Mouse (Mus musculus) heart, postnatal 10 days (tissue): Measurements from ENCODE around the gene Spata31d1a. TPM values are rescaled to one million over a fixed set of nuclear protein-coding genes. Genes with fewer than 3 reads are reported as not detected.
"Not testable (repeated sequence)": the region's sequence is repeated elsewhere in the genome, so short reads cannot be mapped to it uniquely, and the experiment has no call there.

Source experiments
- DNase-seq, 2 experiments: peaks; one replicate each; pipeline ENCODE4 v3.0.0; 2021
- intact Hi-C: fragments of 180-260 bp; cut with DNase I; formaldehyde crosslinking; loops from one replicate; pipeline ENCODE4 v1.15.1; 2025
- total RNA-seq, 2 experiments: library from RNA; stranded (reverse); gene quantifications; 2 replicates each; pipeline ENCODE4 v1.2.3; 2021

Spata31d1a gene
- total RNA-seq, 2 experiments from 2014 or later = not detected

DNA sequence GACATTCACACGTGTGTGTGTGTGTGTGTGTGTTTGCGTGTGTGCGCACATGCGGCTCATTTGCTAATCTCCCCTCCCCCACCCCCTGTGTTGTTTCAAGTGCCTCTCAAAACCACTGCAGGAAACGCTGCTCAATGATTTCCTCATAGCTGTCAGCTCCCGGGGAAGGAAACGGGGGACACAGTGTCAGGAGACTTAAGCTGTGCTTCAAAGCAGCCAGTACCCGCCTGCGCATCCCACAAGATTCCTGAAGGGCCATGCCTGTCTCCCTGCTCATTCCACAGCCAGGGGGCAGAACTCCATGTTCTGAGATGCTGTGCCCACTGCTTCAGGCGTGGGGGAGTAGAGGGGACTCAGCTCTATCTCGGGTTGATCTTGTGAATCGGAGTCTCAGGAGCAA, 5.6 kb downstream of the Spata31d1a start:
- peak; percentile 12 to 20 for DNase-seq
- intact Hi-C loops = no loop called here

DNA sequence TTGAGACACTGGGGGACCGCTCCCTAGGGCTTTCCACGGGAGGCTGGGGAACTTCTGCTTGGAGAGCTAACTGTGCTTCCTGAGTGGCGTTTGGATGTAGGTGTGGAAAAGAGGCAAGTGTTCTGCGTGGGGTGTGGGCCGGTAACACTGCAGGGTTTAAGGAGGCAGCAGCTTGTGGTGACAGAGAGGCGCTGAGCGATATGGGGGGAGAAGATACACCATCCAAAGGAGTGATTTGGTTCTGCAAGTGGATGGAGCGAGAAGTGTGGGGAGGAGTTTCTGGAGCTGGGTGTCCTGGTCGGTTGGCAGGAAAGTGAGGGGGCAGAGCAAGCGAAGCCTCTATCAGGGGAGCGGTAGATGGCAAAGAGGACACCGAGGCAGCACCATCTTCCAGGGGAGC, 6.6 kb downstream of the Spata31d1a start:
- no peak for DNase-seq
- intact Hi-C loops = no loop called here

DNA sequence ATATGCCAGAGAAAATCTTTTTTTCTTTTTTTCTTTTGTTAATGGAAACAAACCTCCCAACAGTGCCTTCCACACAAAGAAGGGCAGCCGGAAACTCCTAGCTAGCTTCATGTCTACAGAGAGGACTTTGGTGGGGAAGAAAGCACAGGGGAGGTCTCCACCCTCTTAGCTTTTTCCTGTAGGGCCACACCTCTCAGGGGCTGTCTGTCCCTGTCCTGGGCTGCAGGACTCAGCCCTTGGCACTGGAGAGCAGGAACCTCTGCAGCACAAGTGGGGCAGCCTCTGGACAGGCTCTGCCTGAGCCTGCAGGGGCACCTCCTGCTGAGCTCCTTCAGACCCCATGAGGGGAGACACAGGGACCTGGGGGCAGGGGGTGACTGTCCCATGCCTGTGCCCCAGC, 10.0 kb downstream of the Spata31d1a start:
- intact Hi-C loops, DNase-seq: not testable (repeated sequence)

DNA sequence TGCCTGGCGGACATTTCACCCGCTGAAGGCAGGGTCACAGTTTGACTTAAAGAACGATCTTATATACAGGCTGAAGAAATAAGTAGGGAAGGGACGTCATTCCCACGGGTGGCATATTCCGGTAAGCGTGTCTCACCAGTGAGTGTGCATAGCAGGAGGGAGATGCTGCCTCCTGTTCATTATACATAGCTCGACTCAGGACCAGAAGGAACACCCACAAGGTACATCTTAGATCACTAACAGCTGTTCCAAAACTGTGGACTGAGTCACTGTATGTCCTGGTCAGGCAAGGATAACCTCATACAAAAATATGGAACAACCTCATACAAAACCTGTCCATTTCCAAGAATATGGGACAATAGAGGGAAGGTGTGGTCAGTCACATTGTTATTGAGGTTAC, 11.0 kb downstream of the Spata31d1a start:
- DNase-seq = no peak
- intact Hi-C loops = no loop called here

DNA sequence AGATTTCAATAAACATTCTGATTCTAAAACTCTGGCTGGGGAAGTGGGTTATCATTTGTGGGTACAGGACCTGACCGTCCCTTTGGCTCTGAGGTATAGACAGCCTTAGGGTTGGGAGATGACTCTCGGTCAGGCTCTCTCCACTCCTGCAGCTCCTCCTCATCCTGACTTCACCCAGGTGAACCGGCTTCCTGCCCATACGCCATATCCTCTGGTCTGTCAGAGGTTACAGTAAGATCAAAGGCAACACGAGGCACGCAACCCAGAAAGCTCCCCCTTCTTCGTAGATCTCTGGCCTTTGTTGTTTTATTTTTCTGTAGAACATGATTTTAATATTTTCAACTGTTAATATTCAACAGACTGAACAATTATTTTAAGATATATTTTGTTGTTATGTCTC, 14.3 kb downstream of the Spata31d1a start:
- intact Hi-C loops = no loop called here

DNA sequence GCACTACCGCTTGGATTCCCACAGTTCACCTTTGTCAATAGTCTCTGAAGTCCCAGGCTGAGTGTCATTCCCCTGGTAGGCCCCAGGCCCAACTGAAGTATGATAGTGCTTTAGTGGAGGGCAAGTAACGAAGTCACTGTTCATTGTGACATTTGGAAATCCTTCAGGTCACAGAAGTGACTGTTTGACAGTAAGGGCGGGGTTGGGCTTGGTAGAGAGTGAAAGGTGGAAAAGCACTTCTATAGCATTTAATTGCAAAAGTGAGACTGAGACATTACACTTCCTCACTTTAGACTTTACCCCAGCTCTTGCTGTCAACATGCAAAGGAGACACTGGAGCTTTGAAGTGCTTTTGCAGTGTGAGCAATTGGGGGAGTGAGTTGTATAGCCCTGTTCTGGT, 16.1 kb downstream of the Spata31d1a start, which contains the start of gene 4921517D22Rik:
4921517D22Rik (minus strand) TSS at position 101 of the 400 bp plus-strand sequence.
- no peak for DNase-seq
- intact Hi-C loops = no loop called here

More for the DNA sequence above, 14.3 kb downstream of the Spata31d1a start:
- no peak for DNase-seq

DNA sequence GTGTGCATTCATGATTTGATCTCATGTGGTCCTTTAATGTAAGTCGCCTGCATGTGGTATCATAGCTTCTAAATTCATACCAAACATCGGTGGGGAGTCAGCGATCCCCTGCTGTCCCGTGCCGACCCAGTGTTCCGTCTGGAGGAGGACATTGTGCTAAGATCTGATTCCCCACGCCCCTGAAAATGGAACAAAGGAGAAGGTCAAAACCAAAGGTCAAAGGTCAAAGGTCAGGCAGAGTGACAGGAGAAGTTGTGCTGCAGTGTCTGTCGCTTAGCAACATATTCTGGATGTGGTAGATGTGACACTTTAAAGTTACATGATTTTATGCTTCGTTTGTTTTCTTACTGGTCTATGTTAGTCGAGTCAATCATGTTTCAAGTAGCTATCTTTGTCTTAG, 18.7 kb downstream of the Spata31d1a start:
- intact Hi-C loops = no loop called here
- DNase-seq = no peak

DNA sequence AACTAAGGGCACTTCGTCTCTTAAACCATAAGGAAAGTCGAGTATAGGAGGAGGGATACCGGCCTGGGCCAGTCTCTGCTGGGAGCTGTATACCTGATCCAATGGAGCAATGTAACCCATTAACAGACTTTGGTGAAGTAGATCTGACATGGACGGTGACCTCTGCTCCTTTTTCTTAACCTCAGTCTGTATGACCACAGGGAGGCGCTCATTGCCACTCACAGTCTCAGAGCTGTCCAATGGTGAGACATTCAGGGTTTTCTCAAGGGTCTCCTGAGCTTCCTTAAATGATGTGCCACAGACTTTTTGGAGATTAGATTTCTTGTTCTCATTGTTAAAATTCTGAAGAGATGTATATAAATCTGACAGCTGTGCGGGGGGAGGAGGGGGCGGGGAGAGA, 19.6 kb downstream of the Spata31d1a start:
- intact Hi-C loops = no loop called here
- no peak for DNase-seq

DNA sequence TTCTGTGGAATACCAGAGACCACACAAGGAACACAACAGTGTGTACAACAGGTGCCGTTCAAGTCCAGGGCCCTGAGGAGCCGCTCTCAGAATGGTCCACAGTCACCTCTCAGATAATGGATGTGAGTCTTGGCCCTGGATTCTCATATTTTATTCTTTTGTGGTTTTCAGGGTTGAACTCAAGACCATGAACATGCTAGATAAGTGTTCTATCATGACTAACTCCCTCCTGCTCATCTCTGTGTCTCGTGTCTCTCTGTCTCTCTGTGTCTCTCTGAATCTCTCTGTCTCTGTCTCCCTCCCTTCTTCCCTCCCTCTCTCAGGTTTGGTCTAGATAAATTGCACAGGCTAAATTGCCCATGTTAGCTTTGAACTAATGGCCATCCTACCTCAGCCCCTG, 20.3 kb downstream of the Spata31d1a start:
- intact Hi-C loops = no loop called here
- DNase-seq = no peak

DNA sequence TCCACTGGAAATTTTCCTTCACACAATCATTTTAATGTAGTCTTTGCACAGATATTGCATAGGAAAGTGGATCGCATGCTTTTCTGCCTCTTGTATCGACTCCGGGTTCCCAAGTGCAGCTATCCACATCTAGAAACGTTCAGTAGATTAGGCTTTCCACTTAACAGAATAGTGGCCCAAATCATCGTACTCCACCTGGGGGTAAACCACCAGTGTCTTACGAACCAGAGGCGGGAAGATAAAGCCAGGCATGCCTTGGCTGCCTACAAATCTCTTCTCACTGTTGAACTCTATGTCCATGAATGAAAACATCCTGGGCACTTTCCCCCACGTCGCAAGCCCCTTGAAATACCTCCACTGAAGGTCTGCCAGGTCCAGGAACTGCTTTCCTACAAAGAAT, 20.8 kb downstream of the Spata31d1a start:
- DNase-seq = no peak
- intact Hi-C loops = no loop called here

DNA sequence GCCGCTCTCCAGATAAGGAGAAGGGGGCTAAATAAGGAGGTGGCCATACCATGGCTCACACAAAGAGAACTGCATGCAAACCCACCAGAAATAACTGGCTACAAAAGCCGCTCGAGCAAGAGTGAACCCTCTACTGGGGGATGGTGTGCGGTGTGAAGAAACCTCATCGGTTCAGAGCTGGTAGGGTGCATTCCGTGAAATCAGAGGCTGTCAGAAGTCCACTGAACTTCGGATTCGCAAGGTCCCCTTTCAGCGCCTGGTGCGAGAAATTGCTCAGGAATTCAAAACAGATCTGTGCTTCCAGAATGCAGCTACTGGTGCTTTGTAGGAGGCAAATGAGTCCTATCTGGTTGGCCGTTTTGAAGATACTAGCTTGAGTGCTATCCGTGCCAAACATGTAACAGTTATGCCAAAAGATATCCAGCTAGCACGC, 21.8 kb downstream of the Spata31d1a start:
- intact Hi-C loops = no loop called here
- DNase-seq = peak; percentile 47 to 50

DNA sequence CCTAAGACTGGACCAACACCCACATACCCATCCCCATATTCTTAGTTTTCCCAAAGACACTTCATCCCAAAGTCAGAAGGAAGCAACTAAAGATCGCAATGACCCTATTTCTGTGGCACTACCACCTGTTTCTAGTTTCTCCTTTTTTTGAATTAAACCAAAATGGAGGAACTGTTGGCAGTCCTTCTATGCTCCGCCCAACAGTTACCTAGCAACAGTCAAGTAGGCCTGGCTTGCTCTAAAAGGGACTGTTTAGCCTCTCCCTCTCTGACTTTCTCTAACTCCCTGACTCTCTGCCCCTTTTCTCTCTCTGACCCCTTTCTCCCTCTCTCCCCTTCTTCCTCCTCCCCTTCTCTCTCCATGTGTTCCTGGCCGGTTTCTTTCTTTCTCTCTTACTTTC, 24.9 kb downstream of the Spata31d1a start:
- intact Hi-C loops = no loop called here
- DNase-seq = no peak

DNA sequence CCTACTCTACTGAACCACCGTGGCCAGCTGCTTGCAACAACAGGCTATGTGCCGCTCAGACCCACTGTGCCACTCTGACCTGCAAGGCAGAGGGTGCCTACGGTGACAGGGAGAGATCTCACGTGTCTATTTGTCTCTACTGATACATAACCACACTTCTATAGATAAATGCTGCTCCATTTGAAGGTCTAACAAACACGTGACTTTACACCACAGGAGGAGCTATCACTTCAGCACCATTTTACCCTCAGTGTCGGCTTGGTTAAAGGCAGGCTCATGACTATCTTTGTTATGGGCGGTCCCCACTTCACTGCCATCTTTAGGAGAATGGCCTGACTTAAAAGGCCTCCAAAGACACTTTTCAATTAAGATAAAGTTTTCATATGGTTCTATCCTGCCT, 27.5 kb downstream of the Spata31d1a start:
- intact Hi-C loops = no loop called here
- no peak for DNase-seq

DNA sequence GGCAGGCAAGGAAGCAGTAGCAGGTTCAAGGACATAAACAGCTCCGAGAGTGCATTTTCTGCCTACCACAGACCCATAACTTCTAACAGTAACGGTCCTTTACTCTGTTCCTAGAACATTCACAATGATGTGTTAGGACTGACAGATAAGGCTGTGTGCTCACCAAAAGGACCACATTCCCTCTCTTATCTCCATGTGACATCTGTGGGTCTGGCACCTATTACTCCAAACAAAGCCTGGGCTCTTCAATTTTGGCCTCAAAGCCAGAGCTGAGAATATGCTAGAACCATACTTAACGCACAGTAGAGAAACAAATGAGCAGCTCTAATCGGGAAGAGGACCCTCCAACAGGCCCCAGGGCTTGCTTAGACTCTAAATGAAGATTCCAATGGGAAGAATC, 30.2 kb downstream of the Spata31d1a start:
- DNase-seq = no peak
- intact Hi-C loops = no loop called here

DNA sequence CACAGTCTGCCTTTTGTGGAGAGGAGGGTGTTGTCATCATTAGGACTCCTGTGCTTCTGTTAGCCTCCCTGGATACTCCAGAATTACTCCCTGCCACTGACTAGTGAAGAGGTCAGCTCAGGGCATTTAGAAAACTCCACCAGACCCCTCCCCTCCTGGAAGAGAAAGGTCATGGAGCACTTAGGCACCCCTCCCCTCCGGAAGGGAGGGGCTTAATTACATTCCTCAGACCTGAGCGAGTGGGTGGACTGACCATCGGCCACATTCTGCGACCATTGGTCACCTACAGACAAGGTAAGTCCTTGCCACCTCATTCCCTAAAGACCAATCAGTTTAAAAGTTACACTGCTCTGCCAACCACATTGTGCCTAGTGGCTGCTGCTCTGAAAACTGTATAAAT, 30.8 kb downstream of the Spata31d1a start:
- intact Hi-C loops = no loop called here
- no peak for DNase-seq

DNA sequence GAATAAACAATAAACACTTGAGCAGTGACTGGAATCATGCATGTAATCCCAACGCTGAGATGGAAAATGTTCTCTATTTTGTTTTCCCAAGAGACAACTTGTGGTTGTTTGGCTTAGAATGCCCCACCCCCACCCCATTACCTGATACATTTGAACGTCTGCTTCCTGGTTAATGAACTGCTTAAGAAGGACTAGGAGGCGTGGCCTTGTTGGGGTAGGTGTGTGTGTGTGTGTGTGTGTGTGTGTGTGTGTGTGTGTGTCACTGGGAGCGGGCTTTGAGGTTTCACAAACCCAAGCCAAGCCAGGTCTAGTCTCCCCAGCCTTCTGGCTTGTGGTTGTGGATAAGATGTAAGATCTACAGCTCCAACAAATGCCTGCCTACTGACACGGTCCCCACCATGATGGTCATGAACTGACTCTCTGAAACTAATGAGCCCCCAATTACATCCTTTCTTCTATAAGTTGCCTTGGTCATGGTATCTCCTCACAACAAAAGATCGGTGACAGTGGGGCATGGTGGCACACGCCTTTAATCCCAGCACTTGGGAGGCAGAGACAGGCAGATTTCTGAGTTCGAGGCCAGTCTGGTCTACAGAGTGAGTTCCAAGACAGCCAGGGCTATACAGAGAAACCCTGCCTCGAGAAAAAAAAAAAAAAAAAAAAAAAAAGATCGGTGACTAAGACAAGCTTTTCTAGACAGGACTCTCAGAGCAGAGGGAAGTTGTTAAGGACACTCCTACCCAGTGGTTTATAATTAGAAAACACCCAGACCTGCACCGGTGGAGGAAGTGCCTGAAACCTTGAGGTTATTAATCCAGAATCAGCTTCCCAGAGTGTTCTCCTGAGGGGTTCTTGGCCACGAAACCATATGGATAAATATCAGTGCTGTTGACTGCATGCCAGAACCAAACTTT, 33.6 kb downstream of the Spata31d1a start:
- intact Hi-C loops = no loop called here
- DNase-seq = no peak

DNA sequence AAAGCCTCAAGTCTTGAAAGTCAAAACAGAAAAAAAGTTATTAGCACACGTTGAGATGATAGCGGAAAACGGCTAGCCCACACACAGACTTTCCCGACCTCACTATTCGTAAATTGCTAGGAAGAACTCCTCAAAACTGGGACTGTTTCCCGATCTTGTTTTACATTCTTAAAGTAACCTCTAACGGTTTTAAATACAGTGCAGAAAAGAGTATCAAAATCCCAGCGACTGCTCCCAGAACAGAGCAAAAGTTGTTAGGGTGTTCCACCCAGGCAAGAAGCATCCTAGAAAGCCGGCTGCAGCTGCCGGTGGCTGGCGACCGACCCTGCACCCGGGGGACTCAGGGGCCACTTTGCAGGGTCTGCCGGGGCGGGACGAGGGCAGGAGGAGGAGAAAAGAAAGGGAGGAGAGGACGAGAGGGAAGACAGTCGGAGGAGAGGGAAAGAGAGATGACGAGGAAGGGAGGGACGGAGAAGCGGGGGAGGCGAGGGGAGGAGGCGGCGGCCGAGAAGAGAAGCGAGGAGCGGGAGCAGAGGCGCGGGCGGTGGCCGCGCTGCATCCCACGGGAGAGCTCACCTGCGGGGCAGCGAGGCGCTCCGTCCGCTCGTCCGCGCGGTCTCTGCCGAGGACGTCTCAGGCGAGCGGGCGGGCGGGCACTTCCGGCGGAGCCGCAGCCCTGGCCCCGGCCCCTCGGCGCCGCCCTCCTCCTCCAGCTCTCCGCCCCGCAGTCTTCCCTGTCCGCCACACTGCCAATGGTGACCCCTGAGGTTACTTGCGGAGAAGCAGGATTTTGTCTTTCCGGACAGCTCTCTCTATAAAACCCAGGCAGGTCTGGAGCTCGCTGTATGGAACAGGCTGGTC, 34.7 kb downstream of the Spata31d1a start, which contains the start of gene Golm1:
Golm1 (minus strand) TSS at position 661 of the 861 bp plus-strand sequence.
- intact Hi-C loops = no loop called here
- DNase-seq = peak; percentile 68 to 73

DNA sequence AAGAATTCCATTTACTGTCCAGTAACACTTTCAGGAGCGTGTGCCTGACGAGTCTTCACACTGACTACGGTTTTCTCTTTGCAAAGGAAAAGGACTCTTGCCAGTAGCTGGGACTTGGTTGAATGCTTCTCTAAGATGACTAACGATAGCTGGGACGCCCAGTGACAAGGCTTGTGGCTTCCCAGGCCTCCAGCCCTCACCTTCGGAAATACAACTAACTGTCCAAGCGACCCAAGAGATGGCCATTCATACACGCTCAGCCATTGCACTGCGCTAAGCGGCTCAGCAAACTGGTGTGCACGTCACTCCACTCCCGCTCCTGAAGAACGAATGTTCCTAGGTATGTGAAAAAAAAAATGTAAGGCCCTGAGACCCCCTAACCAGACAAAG, 35.4 kb downstream of the Spata31d1a start:
- intact Hi-C loops = no loop called here
- DNase-seq = peak; percentile 30 to 32

DNA sequence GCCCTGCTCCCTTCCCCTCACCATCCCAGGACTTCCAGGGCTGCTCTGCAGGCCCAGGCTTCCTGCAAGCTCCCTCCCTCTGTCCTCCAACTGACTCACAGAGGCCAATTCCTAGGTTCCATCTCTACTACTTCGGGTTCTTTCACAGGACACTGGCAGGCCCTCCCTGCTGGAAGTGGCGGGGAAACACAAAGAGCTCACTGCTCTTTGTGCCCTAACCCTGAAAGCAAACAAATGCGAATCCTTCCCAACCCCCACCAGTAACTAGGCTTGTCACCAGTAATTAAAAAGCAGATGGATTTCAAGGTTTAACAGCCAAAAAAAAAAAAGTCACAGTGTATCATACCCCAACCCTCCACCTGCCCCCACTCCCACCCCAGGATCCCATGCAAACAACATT, 35.9 kb downstream of the Spata31d1a start:
- intact Hi-C loops = no loop called here

DNA sequence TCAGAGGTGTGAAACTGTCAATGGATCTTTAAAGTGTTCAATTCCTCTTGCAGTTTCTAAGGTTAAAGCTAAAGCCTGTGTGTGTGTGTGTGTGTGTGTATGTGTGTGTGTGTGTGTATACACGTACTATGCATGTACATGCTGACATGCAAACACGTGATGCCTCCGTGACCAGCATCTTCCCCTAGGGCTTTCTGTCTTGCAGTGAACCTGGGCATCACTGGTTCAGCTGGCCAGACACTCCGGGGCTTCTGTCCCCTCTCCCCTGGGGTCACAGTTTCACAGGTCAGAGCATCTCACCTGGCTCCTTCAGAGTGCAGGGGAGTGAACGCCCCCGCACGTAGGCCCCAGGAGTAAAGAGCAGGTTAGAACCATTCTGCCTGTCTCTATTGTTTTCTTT, 36.5 kb downstream of the Spata31d1a start:
- intact Hi-C loops = no loop called here
- no peak for DNase-seq

More for the DNA sequence above, 35.9 kb downstream of the Spata31d1a start:
- no peak for DNase-seq

DNA sequence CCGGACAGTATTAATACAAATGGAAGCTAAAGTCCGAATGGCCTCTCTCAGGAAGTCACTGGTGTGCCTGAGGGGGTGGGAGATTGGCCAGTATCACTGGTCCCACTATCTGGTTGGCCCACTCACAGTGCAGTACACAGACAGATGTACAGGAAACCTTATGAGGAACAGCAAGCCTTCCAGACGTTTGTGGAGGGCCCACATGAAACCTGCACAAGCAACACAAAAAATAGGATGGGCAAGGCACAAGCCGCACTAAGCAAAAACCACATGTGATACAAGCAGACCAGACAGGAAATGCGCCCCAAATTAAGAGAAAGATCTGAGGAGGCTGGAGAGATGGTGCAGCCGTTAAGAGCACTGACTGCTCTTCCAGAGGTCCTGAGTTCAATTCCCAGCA, 37.9 kb downstream of the Spata31d1a start:
- no peak for DNase-seq
- intact Hi-C loops = no loop called here
